Mouse (Mus musculus) cortical plate, adult 2 months (tissue): ENCODE results near the gene Foxe3.

Experiments used
- CTCF ChIP-seq: fragments of 200-500 bp; IDR thresholded peaks from 2 replicates; pipeline ENCODE4 v1.5.1; 2011; ENCODE audit warnings: mild to moderate bottlenecking, control low read depth, low read length; ENCODE audit not compliant: insufficient read depth; ENCODE audit errors: extremely low read depth
- POLR2A ChIP-seq: fragments of 200-500 bp; IDR thresholded peaks from 2 replicates; pipeline ENCODE4 v1.6.1; 2011; ENCODE audit warnings: mild to moderate bottlenecking, low read length, control low read depth; ENCODE audit not compliant: insufficient read depth; ENCODE audit errors: extremely low read depth

GRCm38 (mm10) chr4:114907056-114907917 is 18.5 kb downstream of the Foxe3 start:
- no peak for TF ChIP-seq POLR2A
- TF ChIP-seq CTCF, result no peak
